Mouse (Mus musculus) T-helper 17 cell (primary cell): ENCODE data around the gene Wdr89.
"Not testable (repeated sequence)": the region's sequence is repeated elsewhere in the genome, so short reads cannot be mapped to it uniquely, and the experiment has no call there.

ENCODE experiments used
- in situ Hi-C, 2 experiments: fragments of 300-600 bp; cut with MboI, MseI; formaldehyde crosslinking; loops; 1 replicate in 1 of 2; 2 replicates in 1 of 2; pipeline ENCODE4 v1.15.1; 2025; ENCODE audit warnings: high pct_unique_total_duplicates in 2 of 2

Gene Wdr89

GRCm38 (mm10) chr12:75669258-75670106 is at the start of gene Wdr89:
Wdr89 (minus strand) TSS chr12:75669537.
- in situ Hi-C loops = loop anchor here (5.0 to 10.0 kb wide), 4 partner anchors 68 to 725 kb away; partner anchors contain the start of gene Sgpp1 (in 1 of the 2)

GRCm38 (mm10) chr12:75713596-75713995 is 44.3 kb upstream of the Wdr89 start:
- in situ Hi-C loops = no loop called here

- in situ Hi-C loops = not testable (repeated sequence)
Measured at GRCm38 (mm10) chr12:75712905-75713304, 43.6 kb upstream of the Wdr89 start.

GRCm38 (mm10) chr12:75710596-75711376 is 41.4 kb upstream of the Wdr89 start:
- in situ Hi-C loops = no loop called here

GRCm38 (mm10) chr12:75709506-75709905 is 40.2 kb upstream of the Wdr89 start:
- in situ Hi-C loops = no loop called here

- in situ Hi-C loops = no loop called here
Measured at GRCm38 (mm10) chr12:75706670-75707069, 37.3 kb upstream of the Wdr89 start.

GRCm38 (mm10) chr12:75702739-75703122 is 33.4 kb upstream of the Wdr89 start:
- in situ Hi-C loops = no loop called here

- in situ Hi-C loops = no loop called here
Measured at GRCm38 (mm10) chr12:75702084-75702738, 32.9 kb upstream of the Wdr89 start.

- in situ Hi-C loops = no loop called here
Measured at GRCm38 (mm10) chr12:75701173-75702083, 32.1 kb upstream of the Wdr89 start.

GRCm38 (mm10) chr12:75698692-75699091 is 29.4 kb upstream of the Wdr89 start:
- in situ Hi-C loops = no loop called here

- in situ Hi-C loops = not testable (repeated sequence)
Measured at GRCm38 (mm10) chr12:75695845-75696244, 26.5 kb upstream of the Wdr89 start.

GRCm38 (mm10) chr12:75689003-75689402 is 19.7 kb upstream of the Wdr89 start:
- in situ Hi-C loops = no loop called here

GRCm38 (mm10) chr12:75687314-75687713 is 18.0 kb upstream of the Wdr89 start:
- in situ Hi-C loops = no loop called here

- in situ Hi-C loops = loop anchor here in 1 of 2 experiments (5.0 kb wide), 1 partner anchor 33 kb away; no protein-coding TSS in a partner anchor
Measured at GRCm38 (mm10) chr12:75684026-75684425, 14.7 kb upstream of the Wdr89 start.

GRCm38 (mm10) chr12:75683598-75683997 is 14.3 kb upstream of the Wdr89 start:
- in situ Hi-C loops = loop anchor here in 1 of 2 experiments (5.0 kb wide), 1 partner anchor 34 kb away; no protein-coding TSS in a partner anchor

GRCm38 (mm10) chr12:75682842-75683241 is 13.5 kb upstream of the Wdr89 start:
- in situ Hi-C loops = loop anchor here in 1 of 2 experiments (5.0 kb wide), 1 partner anchor 34 kb away; no protein-coding TSS in a partner anchor

- in situ Hi-C loops = loop anchor here in 1 of 2 experiments (5.0 kb wide), 1 partner anchor 36 kb away; no protein-coding TSS in a partner anchor
Measured at GRCm38 (mm10) chr12:75681101-75681500, 11.8 kb upstream of the Wdr89 start.

GRCm38 (mm10) chr12:75678393-75678792 is 9.1 kb upstream of the Wdr89 start:
- in situ Hi-C loops = loop anchor here in 1 of 2 experiments (10.0 kb wide), 1 partner anchor 716 kb away; no protein-coding TSS in a partner anchor

GRCm38 (mm10) chr12:75672630-75673029 is 3.3 kb upstream of the Wdr89 start:
- in situ Hi-C loops = loop anchor here (5.0 to 10.0 kb wide), 2 partner anchors 100 to 722 kb away; no protein-coding TSS in a partner anchor

GRCm38 (mm10) chr12:75671759-75672315 is 2.5 kb upstream of the Wdr89 start:
- in situ Hi-C loops = loop anchor here (5.0 to 10.0 kb wide), 2 partner anchors 100 to 723 kb away; no protein-coding TSS in a partner anchor
